In the genomic region with DNA sequence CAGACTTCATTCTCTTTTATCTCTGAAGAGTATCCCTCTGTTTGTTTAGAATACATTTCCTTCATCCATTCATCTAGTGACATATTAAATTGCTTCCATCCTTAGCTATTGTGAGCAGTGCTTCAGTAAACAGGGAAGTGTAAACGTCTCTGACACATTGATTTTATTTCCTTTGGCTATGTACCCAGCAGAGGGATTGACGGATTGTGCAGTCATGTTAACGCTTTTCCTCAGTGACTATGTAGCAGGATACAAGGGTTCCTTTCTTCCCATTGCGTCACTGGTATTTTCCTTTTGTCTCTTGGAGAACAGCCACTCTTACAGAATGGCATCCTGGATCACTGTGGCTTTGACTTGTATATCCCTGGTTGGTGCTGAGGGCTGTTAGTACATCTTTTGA, we compare ENCODE assay signal across 23 mouse cellular contexts.
A peak's percentile ranks its signal among the peaks of the same experiment; 100 is the strongest.
DNase-seq lines count a peak whose midpoint lies in the region; ATAC-seq and TF ChIP-seq lines count a peak whose summit lies in the region.
"Had no signal": no experiment of that assay in that cellular context is flagged by ENCODE, and none has a peak within 500 bp of the region (broad histone marks: within the 10 kb centered on the region; RNA-seq: fewer than 3 reads in every experiment).

No protein-coding gene starts in this region.

- H3K4me3 ChIP-seq in embryonic facial prominence, embryonic 14.5 days (ENCODE audit: low read depth, low read length): no peak overlapping the region
- no peak overlapping the region for H3K4me3 ChIP-seq in embryonic facial prominence, embryonic 10.5 days
- no peak overlapping the region for H3K4me3 ChIP-seq in lung, embryonic 14.5 days (ENCODE audit: low read depth, low read length)
- H3K4me3 ChIP-seq: embryonic facial prominence, embryonic 12.5 days; erythroblast, embryonic 14.5 days; hindbrain, embryonic 10.5 days; layer of hippocampus, adult 2 months; limb, embryonic 10.5 days; megakaryocyte, embryonic 14.5 days; midbrain, embryonic 15.5 days; neural tube, embryonic 12.5 days had no signal

- TF ChIP-seq CTCF in lung, embryonic 14.5 days (IDR thresholded peaks at IDR 0.05; ENCODE audit: low read depth): no peak

- no peak overlapping the region for H3K9ac ChIP-seq in embryonic facial prominence, embryonic 14.5 days (ENCODE audit: low read depth, low read length)
- H3K9ac ChIP-seq in lung, embryonic 14.5 days: no peak overlapping the region
- H3K9ac ChIP-seq: embryonic facial prominence, embryonic 12.5 days; midbrain, embryonic 15.5 days; neural tube, embryonic 12.5 days had no signal

- H3K4me2 ChIP-seq in embryonic facial prominence, embryonic 14.5 days (ENCODE audit: low read depth, low read length): no peak overlapping the region
- no peak overlapping the region for H3K4me2 ChIP-seq in lung, embryonic 14.5 days
- H3K4me2 ChIP-seq: embryonic facial prominence, embryonic 12.5 days; heart, embryonic 11.5 days; midbrain, embryonic 15.5 days; neural tube, embryonic 12.5 days had no signal

- 0 out of 2 replicates have a peak, but pooled peaks have one; percentile 60 for ATAC-seq in embryonic facial prominence, embryonic 14.5 days (ENCODE audit: low read depth)
- peak; percentile 63; the same call in 1 of the 2 replicates for ATAC-seq in lung, embryonic 14.5 days (ENCODE audit: insufficient read depth)
- ATAC-seq: intestine, postnatal 0 days; midbrain, embryonic 15.5 days had no signal

- no peaks in the 10 kb centered on the region for H3K9me3 ChIP-seq in embryonic facial prominence, embryonic 14.5 days (ENCODE audit: control insufficient read depth, low read length)
- H3K9me3 ChIP-seq in embryonic facial prominence, embryonic 10.5 days: no peaks in the 10 kb centered on the region
- no peaks in the 10 kb centered on the region for H3K9me3 ChIP-seq in lung, embryonic 14.5 days (ENCODE audit: low read depth, low read length)
- H3K9me3 ChIP-seq: embryonic facial prominence, embryonic 12.5 days; hindbrain, embryonic 10.5 days; limb, embryonic 10.5 days; midbrain, embryonic 15.5 days; neural tube, embryonic 12.5 days had no signal

- no peaks in the 10 kb centered on the region for H3K4me1 ChIP-seq in embryonic facial prominence, embryonic 14.5 days (ENCODE audit: control insufficient read depth, insufficient read depth, low read length)
- H3K4me1 ChIP-seq in embryonic facial prominence, embryonic 10.5 days: peaks cover 5% of the 10 kb centered on the region
- no peaks in the 10 kb centered on the region for H3K4me1 ChIP-seq in lung, embryonic 14.5 days (ENCODE audit: insufficient read depth)
- H3K4me1 ChIP-seq: embryonic facial prominence, embryonic 12.5 days; limb, embryonic 10.5 days; megakaryocyte, embryonic 14.5 days; midbrain, embryonic 15.5 days; neural tube, embryonic 12.5 days had no signal

- 42% methylated on average over 4 of the region's 4 CpGs for WGBS in embryonic facial prominence, embryonic 14.5 days
- WGBS in embryonic facial prominence, embryonic 10.5 days: 48% methylated on average over 4 of the region's 4 CpGs
- WGBS in lung, embryonic 14.5 days: 27% methylated on average over 4 of the region's 4 CpGs

- no peak overlapping the region for H3K27ac ChIP-seq in embryonic facial prominence, embryonic 14.5 days (replicated peaks; ENCODE audit: low read depth, low read length)
- no peak overlapping the region for H3K27ac ChIP-seq in embryonic facial prominence, embryonic 10.5 days (replicated peaks)
- H3K27ac ChIP-seq in lung, embryonic 14.5 days (ENCODE audit: low read depth): no peak overlapping the region
- H3K27ac ChIP-seq: embryonic facial prominence, embryonic 12.5 days; hindbrain, embryonic 10.5 days; layer of hippocampus, adult 2 months; limb, embryonic 10.5 days; midbrain, embryonic 15.5 days; neural tube, embryonic 12.5 days had no signal

- no peaks in the 10 kb centered on the region for H3K36me3 ChIP-seq in embryonic facial prominence, embryonic 14.5 days (ENCODE audit: control insufficient read depth, insufficient read depth, low read length)
- no peaks in the 10 kb centered on the region for H3K36me3 ChIP-seq in embryonic facial prominence, embryonic 10.5 days (replicated peaks)
- no peaks in the 10 kb centered on the region for H3K36me3 ChIP-seq in lung, embryonic 14.5 days (ENCODE audit: insufficient read depth)
- H3K36me3 ChIP-seq: embryonic facial prominence, embryonic 12.5 days; hindbrain, embryonic 10.5 days; limb, embryonic 10.5 days; midbrain, embryonic 15.5 days; neural tube, embryonic 12.5 days had no signal

- peak; percentile 31 for DNase-seq in embryonic facial prominence, embryonic 14.5 days (ENCODE audit: low spot score)
- DNase-seq in embryonic facial prominence, embryonic 10.5 days (ENCODE audit: low spot score): no peak
- DNase-seq in lung, embryonic 14.5 days: peak; percentile 67
- DNase-seq in lung, adult 18-20 months: no peak
- peak; percentile 40 for DNase-seq in retina, postnatal 1 day
- no peak for DNase-seq in retina, embryonic 14.5 days (ENCODE audit: low spot score)
- DNase-seq in liver: no peak
- DNase-seq: adrenal gland, adult 2 months; cerebellum, adult 11-12 months; cerebellum, postnatal 14 days; kidney, postnatal 25 days; right cerebral cortex, postnatal 4 days; thymus, postnatal 25 days had no signal

- no peaks in the 10 kb centered on the region for H3K27me3 ChIP-seq in embryonic facial prominence, embryonic 14.5 days (replicated peaks; ENCODE audit: control insufficient read depth, insufficient read depth, low read length)
- H3K27me3 ChIP-seq in embryonic facial prominence, embryonic 10.5 days (replicated peaks; ENCODE audit: low read depth, poor library complexity, severe bottlenecking): no peaks in the 10 kb centered on the region; the same call in 1 of the 2 replicates
- no peaks in the 10 kb centered on the region for H3K27me3 ChIP-seq in lung, embryonic 14.5 days (ENCODE audit: insufficient read depth, low read length)
- H3K27me3 ChIP-seq: embryonic facial prominence, embryonic 12.5 days; midbrain, embryonic 15.5 days; neural tube, embryonic 12.5 days had no signal

Comparison
In these comparisons a context has a peak if more than half of its experiments do, and no peak if none do; other contexts are left out.
1. DNase-seq: peak in embryonic facial prominence, embryonic 14.5 days (single experiment), lung, embryonic 14.5 days (single experiment) and retina, postnatal 1 day (single experiment); none in embryonic facial prominence, embryonic 10.5 days (single experiment), lung, adult 18-20 months (0 of 2), retina, embryonic 14.5 days (single experiment) and liver (single experiment).